34 mouse cellular contexts compared by ENCODE assay signal in the genomic region with DNA sequence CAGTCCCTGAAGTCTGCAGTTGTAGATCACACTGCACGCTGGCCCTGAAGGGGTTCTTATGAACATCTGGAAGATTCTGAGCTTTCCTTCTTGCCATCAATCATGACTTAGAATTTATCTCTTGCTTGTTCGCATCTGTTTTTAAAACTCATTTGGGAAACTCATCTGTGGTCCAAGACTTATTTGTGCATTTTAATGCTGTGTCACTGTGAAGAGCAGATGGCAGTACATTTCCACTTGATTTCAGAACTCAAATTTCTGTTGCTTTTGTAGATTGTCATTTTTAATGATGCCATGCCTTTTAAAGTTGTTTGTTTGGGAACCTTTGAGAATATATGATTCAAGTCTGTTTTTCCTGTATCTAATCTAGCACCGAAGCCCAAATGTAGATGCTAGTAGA. TPM values are rescaled to one million over a fixed set of nuclear protein-coding genes. Genes with fewer than 3 reads are reported as not detected.
"Had no signal": no experiment of that assay in that cellular context is flagged by ENCODE, and none has a peak within 500 bp of the region (broad histone marks: within the 10 kb centered on the region; RNA-seq: fewer than 3 reads in every experiment).

No protein-coding gene starts in this region.

- H3K4me2 ChIP-seq: heart, embryonic 11.5 days; heart, embryonic 12.5 days; heart, embryonic 13.5 days; heart, embryonic 15.5 days; hindbrain, embryonic 12.5 days; hindbrain, embryonic 13.5 days; hindbrain, embryonic 14.5 days; hindbrain, embryonic 15.5 days; intestine, embryonic 15.5 days; kidney, embryonic 15.5 days had no signal

- H3K36me3 ChIP-seq: heart, embryonic 10.5 days; heart, embryonic 12.5 days; heart, embryonic 13.5 days; heart, embryonic 15.5 days; hindbrain, embryonic 10.5 days; hindbrain, embryonic 12.5 days; hindbrain, embryonic 13.5 days; hindbrain, embryonic 15.5 days; intestine, embryonic 15.5 days; kidney, embryonic 15.5 days had no signal

- H3K9ac ChIP-seq: heart, embryonic 12.5 days; heart, embryonic 13.5 days; heart, embryonic 15.5 days; hindbrain, embryonic 12.5 days; hindbrain, embryonic 13.5 days; hindbrain, embryonic 14.5 days; hindbrain, embryonic 15.5 days; intestine, embryonic 15.5 days; kidney, embryonic 15.5 days had no signal

- H3K27ac ChIP-seq: heart, embryonic 10.5 days; heart, embryonic 13.5 days; heart, embryonic 15.5 days; hindbrain, embryonic 10.5 days; hindbrain, embryonic 12.5 days; hindbrain, embryonic 13.5 days; hindbrain, embryonic 14.5 days; hindbrain, embryonic 15.5 days; hindbrain, postnatal 0 days; intestine, embryonic 15.5 days; kidney, embryonic 15.5 days; kidney, postnatal 0 days; left cerebral cortex, adult 2 months had no signal

- DNase-seq: heart, postnatal 10 days; heart, postnatal 14 days; heart, postnatal 36 days; heart, postnatal 4 days; kidney, adult 11 months; kidney, adult 18-20 months; kidney, adult 2 months; kidney, adult 8-10 months; kidney, adult 9 months; kidney, postnatal 10 days; kidney, postnatal 14 days; kidney, postnatal 25 days; kidney, postnatal 36 days; kidney, postnatal 4 days had no signal

- H3K9me3 ChIP-seq: heart, embryonic 10.5 days; heart, embryonic 12.5 days; heart, embryonic 13.5 days; heart, embryonic 15.5 days; hindbrain, embryonic 10.5 days; hindbrain, embryonic 12.5 days; hindbrain, embryonic 13.5 days; hindbrain, embryonic 15.5 days; intestine, embryonic 15.5 days; kidney, embryonic 15.5 days had no signal

- H3K4me1 ChIP-seq: heart, embryonic 10.5 days; heart, embryonic 12.5 days; heart, embryonic 13.5 days; heart, embryonic 15.5 days; hindbrain, embryonic 10.5 days; hindbrain, embryonic 12.5 days; hindbrain, embryonic 13.5 days; hindbrain, embryonic 15.5 days; intestine, embryonic 15.5 days; kidney, embryonic 15.5 days had no signal

- ATAC-seq: hindbrain, embryonic 16.5 days; hindbrain, postnatal 0 days; inflammation-experienced regulatory T-cells, adult 6 months; intestine, embryonic 15.5 days; intestine, embryonic 16.5 days; intestine, postnatal 0 days had no signal

- H3K27me3 ChIP-seq: heart, embryonic 12.5 days; heart, embryonic 13.5 days; heart, embryonic 15.5 days; hindbrain, embryonic 12.5 days; hindbrain, embryonic 13.5 days; hindbrain, embryonic 15.5 days; intestine, embryonic 15.5 days; kidney, embryonic 15.5 days had no signal

- H3K4me3 ChIP-seq: heart, embryonic 10.5 days; heart, embryonic 12.5 days; heart, embryonic 13.5 days; heart, embryonic 15.5 days; hindbrain, embryonic 10.5 days; hindbrain, embryonic 12.5 days; hindbrain, embryonic 13.5 days; hindbrain, embryonic 15.5 days; intestine, embryonic 15.5 days; kidney, embryonic 15.5 days; left cerebral cortex, adult 2 months had no signal

RNA-seq across cellular contexts. Expression of gene Kcnh1, which starts 19.1 kb away (rescaled TPM):
- total RNA-seq: hematopoietic stem cell, adult 5-6 weeks had no signal
- polyA plus RNA-seq: inflammation-experienced regulatory T-cells, adult 6 months had no signal
